Mouse (Mus musculus) CH12.LX (cell line): ENCODE data around the gene Tradd. TPM values are rescaled to one million over a fixed set of nuclear protein-coding genes. Genes with fewer than 3 reads are reported as not detected.

Experiments used
- DNase-seq: peaks from one replicate; pipeline ENCODE4 v3.0.0-alpha.2; 2013; ENCODE audit errors: extremely low read depth
- H3K27ac ChIP-seq: 2 replicates; pipeline ENCODE4 v1.5.1; 2012; ENCODE audit warnings: low read depth, mild to moderate bottlenecking, control low read depth, moderate library complexity; ENCODE audit not compliant: insufficient read depth
- H3K27me3 ChIP-seq: replicated peaks from 2 replicates; pipeline ENCODE3; 2012; ENCODE audit warnings: inconsistent platforms
- H3K36me3 ChIP-seq, 2 experiments: replicated peaks in 1 of 2; 2 replicates each; pipeline versions ENCODE3 to v1.6.1; 2012; ENCODE audit warnings: inconsistent platforms in 1 of 2, low read length in 1 of 2, mild to moderate bottlenecking in 1 of 2, mixed read lengths in 1 of 2, moderate library complexity in 1 of 2; ENCODE audit not compliant: control insufficient read depth in 1 of 2, insufficient read depth in 1 of 2
- H3K4me1 ChIP-seq, 2 experiments: 2 replicates each; pipeline ENCODE4 v1.6.1; 2012; ENCODE audit warnings: inconsistent platforms in 1 of 2, moderate library complexity in 1 of 2; ENCODE audit not compliant: insufficient read depth in 2 of 2, control insufficient read depth in 1 of 2
- H3K4me2 ChIP-seq: 2 replicates; pipeline ENCODE4 v1.6.1; 2012; ENCODE audit warnings: low read depth, mild to moderate bottlenecking, control low read depth; ENCODE audit not compliant: poor library complexity, insufficient read depth, severe bottlenecking
- H3K4me3 ChIP-seq, 3 experiments: fragments of 150-350 bp in 1 of 3; sonication (generic) in 1 of 3; replicated peaks in 1 of 3; 2 replicates each; pipeline versions ENCODE3 to v1.5.1; 2011 to 2012; ENCODE audit warnings: low read depth in 2 of 3, low read length in 2 of 3, mild to moderate bottlenecking in 2 of 3, moderate library complexity in 2 of 3, control low read depth in 1 of 3, improper control_type of control experiment in 1 of 3, inconsistent platforms in 1 of 3, mixed read lengths in 1 of 3; ENCODE audit not compliant: poor library complexity in 1 of 3
- H3K79me2 ChIP-seq: replicated peaks from 2 replicates; pipeline ENCODE4 v1.6.1; 2012; ENCODE audit warnings: mild to moderate bottlenecking, moderate library complexity; ENCODE audit not compliant: control insufficient read depth, poor library complexity, insufficient read depth, severe bottlenecking; ENCODE audit errors: extremely low read depth
- H3K9ac ChIP-seq: 2 replicates; pipeline ENCODE4 v1.6.1; 2012; ENCODE audit warnings: low read depth, mild to moderate bottlenecking, control low read depth, moderate library complexity; ENCODE audit not compliant: insufficient read depth
- H3K9me3 ChIP-seq: replicated peaks from 2 replicates; pipeline ENCODE3; 2012; ENCODE audit warnings: low read length, inconsistent platforms, mixed read lengths
- CHD1 ChIP-seq: IDR thresholded peaks from 2 replicates; pipeline ENCODE4 v1.6.1; 2012; ENCODE audit warnings: low read depth, low read length, improper control_type of control experiment, inconsistent platforms
- CHD2 ChIP-seq: IDR thresholded peaks from 2 replicates; pipeline ENCODE4 v1.6.1; 2011; ENCODE audit warnings: low read length, improper control_type of control experiment
- CTCF ChIP-seq, 2 experiments: IDR thresholded peaks in 1 of 2; conservative IDR thresholded peaks in 1 of 2; 2 replicates each; pipeline ENCODE4 v1.5.1; 2011 to 2012; ENCODE audit warnings: low read depth in 2 of 2, low read length in 2 of 2, improper control_type of control experiment in 1 of 2, inconsistent platforms in 1 of 2, mild to moderate bottlenecking in 1 of 2, moderate library complexity in 1 of 2
- E2F4 ChIP-seq: IDR thresholded peaks from 2 replicates; pipeline ENCODE4 v1.6.1; 2011; ENCODE audit warnings: low read depth, low read length, improper control_type of control experiment; ENCODE audit not compliant: insufficient replicate concordance
- ELF1 ChIP-seq: IDR thresholded peaks from 2 replicates; pipeline ENCODE4 v1.6.1; 2014; ENCODE audit warnings: low read depth, mild to moderate bottlenecking, inconsistent platforms, low read length, improper control_type of control experiment
- EP300 ChIP-seq: IDR thresholded peaks from 2 replicates; pipeline ENCODE4 v1.6.1; 2011; ENCODE audit warnings: low read length, improper control_type of control experiment
- ETS1 ChIP-seq: conservative IDR thresholded peaks from 2 replicates; pipeline ENCODE4 v1.6.1; 2012; ENCODE audit warnings: low read depth, mild to moderate bottlenecking, inconsistent platforms, low read length, improper control_type of control experiment, moderate library complexity
- GABPA ChIP-seq: IDR thresholded peaks from 2 replicates; pipeline ENCODE4 v1.6.1; 2012; ENCODE audit warnings: low read depth, low read length, improper control_type of control experiment, inconsistent platforms; ENCODE audit not compliant: insufficient replicate concordance
- HCFC1 ChIP-seq: IDR thresholded peaks from 2 replicates; pipeline ENCODE4 v1.6.1; 2012; ENCODE audit warnings: low read depth, mild to moderate bottlenecking, inconsistent platforms, low read length, improper control_type of control experiment
- IRF4 ChIP-seq: IDR thresholded peaks from 2 replicates; pipeline ENCODE4 v1.6.1; 2014; ENCODE audit warnings: low read depth, mild to moderate bottlenecking, inconsistent platforms, low read length, improper control_type of control experiment
- JUN ChIP-seq: IDR thresholded peaks from 2 replicates; pipeline ENCODE4 v1.6.1; 2011; ENCODE audit warnings: low read depth, mild to moderate bottlenecking, low read length, improper control_type of control experiment, moderate library complexity; ENCODE audit not compliant: insufficient read depth
- JUND ChIP-seq: conservative IDR thresholded peaks from 2 replicates; pipeline ENCODE4 v1.6.1; 2011; ENCODE audit warnings: low read depth, low read length, improper control_type of control experiment
- KAT2A ChIP-seq: IDR thresholded peaks from 2 replicates; pipeline ENCODE4 v1.6.1; 2012; ENCODE audit warnings: low read length, improper control_type of control experiment, inconsistent platforms; ENCODE audit not compliant: insufficient replicate concordance
- MAFK ChIP-seq: IDR thresholded peaks from 2 replicates; pipeline ENCODE4 v1.6.1; 2011; ENCODE audit warnings: low read length, improper control_type of control experiment; ENCODE audit not compliant: insufficient replicate concordance
- MAX ChIP-seq: IDR thresholded peaks from 2 replicates; pipeline ENCODE4 v1.6.1; 2011; ENCODE audit warnings: low read length, improper control_type of control experiment
- MAZ ChIP-seq: IDR thresholded peaks from 2 replicates; pipeline ENCODE4 v1.6.1; 2012; ENCODE audit warnings: low read depth, mild to moderate bottlenecking, inconsistent platforms, low read length, improper control_type of control experiment, moderate library complexity
- MEF2A ChIP-seq: IDR thresholded peaks from 2 replicates; pipeline ENCODE4 v1.6.1; 2014; ENCODE audit warnings: low read depth, mild to moderate bottlenecking, inconsistent platforms, low read length, improper control_type of control experiment, borderline replicate concordance
- MYC ChIP-seq: IDR thresholded peaks from 2 replicates; pipeline ENCODE4 v1.6.1; 2011; ENCODE audit warnings: low read depth, mild to moderate bottlenecking, improper control_type of control experiment, low read length
- NELFE ChIP-seq: IDR thresholded peaks from 2 replicates; pipeline ENCODE4 v1.6.1; 2011; ENCODE audit warnings: low read depth, low read length, improper control_type of control experiment
- NRF1 ChIP-seq: IDR thresholded peaks from 2 replicates; pipeline ENCODE4 v1.6.1; 2014; ENCODE audit warnings: low read depth, mild to moderate bottlenecking, inconsistent platforms, low read length, improper control_type of control experiment, moderate library complexity
- POLR2AphosphoS2 ChIP-seq: IDR thresholded peaks from 2 replicates; pipeline ENCODE4 v1.6.1; 2011; ENCODE audit warnings: low read depth, low read length, improper control_type of control experiment
- RAD21 ChIP-seq: IDR thresholded peaks from 2 replicates; pipeline ENCODE4 v1.6.1; 2011; ENCODE audit warnings: low read depth, mild to moderate bottlenecking, low read length, improper control_type of control experiment, moderate library complexity
- RCOR1 ChIP-seq: conservative IDR thresholded peaks from 2 replicates; pipeline ENCODE4 v1.6.1; 2012; ENCODE audit warnings: low read depth, mild to moderate bottlenecking, inconsistent platforms, low read length, improper control_type of control experiment
- SIN3A ChIP-seq: IDR thresholded peaks from 2 replicates; pipeline ENCODE4 v1.6.1; 2012; ENCODE audit warnings: low read length, improper control_type of control experiment, inconsistent platforms
- SMC3 ChIP-seq: IDR thresholded peaks from 2 replicates; pipeline ENCODE4 v1.6.1; 2011; ENCODE audit warnings: low read depth, low read length, improper control_type of control experiment
- TBP ChIP-seq: conservative IDR thresholded peaks from 2 replicates; pipeline ENCODE4 v1.6.1; 2011; ENCODE audit warnings: low read depth, low read length, improper control_type of control experiment
- TCF12 ChIP-seq: IDR thresholded peaks from 2 replicates; pipeline ENCODE4 v1.6.1; 2014; ENCODE audit warnings: low read depth, mild to moderate bottlenecking, inconsistent platforms, low read length, improper control_type of control experiment
- UBTF ChIP-seq: IDR thresholded peaks from 2 replicates; pipeline ENCODE4 v1.6.1; 2012; ENCODE audit warnings: low read depth, mild to moderate bottlenecking, inconsistent platforms, low read length, improper control_type of control experiment, moderate library complexity
- USF1 ChIP-seq: IDR thresholded peaks from 2 replicates; pipeline ENCODE4 v1.6.1; 2014; ENCODE audit warnings: low read depth, mild to moderate bottlenecking, inconsistent platforms, low read length, improper control_type of control experiment
- USF2 ChIP-seq: conservative IDR thresholded peaks from 2 replicates; pipeline ENCODE4 v1.6.1; 2011; ENCODE audit warnings: low read depth, low read length, improper control_type of control experiment
- ZKSCAN1 ChIP-seq: IDR thresholded peaks from 2 replicates; pipeline ENCODE4 v1.6.1; 2012; ENCODE audit warnings: low read depth, inconsistent platforms, low read length, improper control_type of control experiment, borderline replicate concordance
- ZMIZ1 ChIP-seq: IDR thresholded peaks from 2 replicates; pipeline ENCODE4 v1.6.1; 2012; ENCODE audit warnings: low read depth, mild to moderate bottlenecking, inconsistent platforms, low read length, improper control_type of control experiment
- ZNF384 ChIP-seq: IDR thresholded peaks from 2 replicates; pipeline ENCODE4 v1.6.1; 2012; ENCODE audit warnings: low read depth, low read length, improper control_type of control experiment, inconsistent platforms
- dilution Hi-C: fragments of 300-500 bp; cut with MboI; formaldehyde crosslinking; loops from 2 replicates; pipeline ENCODE4 v1.14.3; 2020; ENCODE audit warnings: low sequenced_read_pairs; ENCODE audit not compliant: extremely low pct_unique_long_range_greater_than_20kb, extremely low pct_ligation_motif_present
- in situ Hi-C: fragments of 300-500 bp; cut with MboI; formaldehyde crosslinking; loops from 3 replicates; pipeline ENCODE4 v1.14.3; 2019; ENCODE audit warnings: low sequenced_read_pairs, low pct_ligation_motif_present, low pct_unique_long_range_greater_than_20kb, mixed read lengths
- polyA plus RNA-seq: library from polyadenylated mRNA; unstranded; fragments of >175 nt; gene quantifications from 2 replicates; pipeline ENCODE4 v1.2.1, GENCODE M21; 2012; ENCODE audit warnings: low read depth; ENCODE audit not compliant: insufficient read length
- total RNA-seq, 2 experiments: library from RNA; depleted of rRNA; stranded (reverse); fragments of 300-350 nt in 1 of 2; fragments of >200 nt in 1 of 2; gene quantifications; 2 replicates each; pipeline ENCODE4 v1.2.3; 2012 to 2014

Gene Tradd
- total and polyA plus RNA-seq, 3 experiments = 18.6 to 30.8 (median 20.4) TPM

GRCm38 (mm10) chr8:105266775-105267174 is 2.4 kb upstream of the Tradd start:
- dilution Hi-C loops = no loop called here
- Histone ChIP-seq H3K27me3 (no peaks in the 10 kb centered on the region), H3K9me3 (peaks cover 19% of the 10 kb centered on the region), H3K4me3 (peak overlapping the region in 1 of 3 experiments; percentile 1), H3K9ac (no peak overlapping the region), H3K79me2 (no peaks in the 10 kb centered on the region), H3K4me2 (no peak overlapping the region), H3K36me3 (peaks cover 22 to 40% of the 10 kb centered on the region in 2 experiments), H3K4me1 (peaks cover 0 to 24% of the 10 kb centered on the region in 2 experiments; a peak in 2 of 4 replicates), H3K27ac (no peak overlapping the region)
- TF ChIP-seq NRF1 (no peak), USF1 (no peak), MEF2A (no peak), UBTF (no peak), MAZ (0 out of 2 replicates have a peak, but pooled peaks have one; percentile 50), EP300 (peak; percentile 51; the same call in 1 of the 2 replicates), MYC (no peak), GABPA (no peak), E2F4 (no peak), USF2 (no peak), SIN3A (0 out of 2 replicates have a peak, but pooled peaks have one; percentile 26), ZNF384 (no peak), ZMIZ1 (no peak), MAX (no peak), MAFK (no peak), HCFC1 (no peak), CHD2 (no peak), ETS1 (peak; percentile 54), IRF4 (peak; percentile 26; the same call in 1 of the 2 replicates), TBP (no peak), SMC3 (no peak), POLR2AphosphoS2 (no peak), ELF1 (no peak), JUN (no peak), CTCF (conservative IDR thresholded peaks at IDR 0.05 in 1 of 2, IDR thresholded peaks at IDR 0.05 in 1 of 2; ENCODE audit: low read depth in 2 of 2, low read length in 2 of 2) (no peak), TCF12 (no peak), RAD21 (no peak), ZKSCAN1 (no peak), CHD1 (no peak), KAT2A (no peak), NELFE (no peak), RCOR1 (no peak), JUND (no peak)
- DNase-seq = peak; percentile 90
- in situ Hi-C loops = no loop called here
